Mouse (Mus musculus) hindbrain, embryonic 16.5 days (tissue): Measurements from ENCODE around the gene Urb1. TPM values are rescaled to one million over a fixed set of nuclear protein-coding genes. Genes with fewer than 3 reads are reported as not detected.

Source experiments
- ATAC-seq: fragments of 200-750 bp; cut with Nextera tagmentation; 2 replicates; pipeline ENCODE4 v1.8.0; 2017; ENCODE audit warnings: moderate TSS enrichment, moderate library complexity
- H3K27ac ChIP-seq: fragments of 300-500 bp; sonication (generic); 2 replicates; pipeline ENCODE4 v1.5.1; 2014; ENCODE audit warnings: low read depth, mild to moderate bottlenecking, control low read depth, low read length, moderate library complexity
- H3K27me3 ChIP-seq: fragments of 300-500 bp; sonication (generic); replicated peaks from 2 replicates; pipeline ENCODE4 v1.6.1; 2014; ENCODE audit warnings: low read length; ENCODE audit not compliant: control insufficient read depth, insufficient read depth
- H3K36me3 ChIP-seq: fragments of 300-500 bp; sonication (generic); 2 replicates; pipeline ENCODE4 v1.6.1; 2014; ENCODE audit warnings: mild to moderate bottlenecking, low read length, moderate library complexity, mixed read lengths; ENCODE audit not compliant: control insufficient read depth, insufficient read depth
- H3K4me1 ChIP-seq: fragments of 300-500 bp; sonication (generic); 2 replicates; pipeline ENCODE4 v1.6.1; 2014; ENCODE audit warnings: low read depth, low read length; ENCODE audit not compliant: control insufficient read depth, insufficient read depth
- H3K4me2 ChIP-seq: fragments of 300-500 bp; sonication (generic); 2 replicates; pipeline ENCODE4 v1.6.1; 2014; ENCODE audit warnings: mild to moderate bottlenecking, low read length, control low read depth, moderate library complexity
- H3K4me3 ChIP-seq: fragments of 300-500 bp; sonication (generic); 2 replicates; pipeline ENCODE4 v1.5.1; 2014; ENCODE audit warnings: mild to moderate bottlenecking, low read length, control low read depth, moderate library complexity
- H3K9ac ChIP-seq: fragments of 300-500 bp; sonication (generic); 2 replicates; pipeline ENCODE4 v1.6.1; 2014; ENCODE audit warnings: low read depth, mild to moderate bottlenecking, control low read depth, low read length, moderate library complexity
- H3K9me3 ChIP-seq: fragments of 300-500 bp; sonication (generic); 2 replicates; pipeline ENCODE4 v1.6.1; 2014; ENCODE audit warnings: mild to moderate bottlenecking, low read length, moderate library complexity; ENCODE audit not compliant: control insufficient read depth
- WGBS: fragments of 180-500 bp; shearing (Covaris S2); extraction: QIAGEN DNeasy Blood & Tissue Kit; methylation state at CpG from one replicate; pipeline ENCODE4 v1.1.7; 2014; 5-methylcytosine and 5-hydroxymethylcytosine counted together
- polyA plus RNA-seq: library from polyadenylated mRNA; unstranded; fragments of >200 nt; fragmentation: Nextera tagmentation; extraction: Ambion mirVana; gene quantifications from 2 replicates; pipeline ENCODE4 v1.2.1, GENCODE M21; 2015

Urb1 gene
- polyA plus RNA-seq, 1 experiment from 2014 or later: 8.2 TPM

DNA sequence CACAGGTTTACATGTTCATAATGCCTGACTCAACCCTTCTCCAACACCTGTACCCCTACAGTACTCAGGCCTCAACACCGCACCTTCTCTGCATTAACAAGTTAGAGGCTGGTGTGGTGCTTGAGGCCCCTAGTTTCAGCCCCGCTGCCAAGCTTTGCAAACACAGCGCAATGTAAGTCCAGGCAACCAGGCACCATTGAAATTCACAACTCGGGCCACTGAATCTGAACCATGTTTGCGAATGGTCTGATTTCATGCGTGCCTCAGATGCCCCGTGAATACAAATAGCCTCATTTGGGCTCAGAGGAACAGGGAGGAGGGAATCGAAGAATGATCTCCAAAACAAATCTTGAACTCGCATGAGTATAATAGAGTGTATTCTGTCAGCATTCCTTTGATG lies 32.0 kb upstream of the Urb1 start:
- WGBS: 22% methylated on average over 9 of the region's 9 CpGs

DNA sequence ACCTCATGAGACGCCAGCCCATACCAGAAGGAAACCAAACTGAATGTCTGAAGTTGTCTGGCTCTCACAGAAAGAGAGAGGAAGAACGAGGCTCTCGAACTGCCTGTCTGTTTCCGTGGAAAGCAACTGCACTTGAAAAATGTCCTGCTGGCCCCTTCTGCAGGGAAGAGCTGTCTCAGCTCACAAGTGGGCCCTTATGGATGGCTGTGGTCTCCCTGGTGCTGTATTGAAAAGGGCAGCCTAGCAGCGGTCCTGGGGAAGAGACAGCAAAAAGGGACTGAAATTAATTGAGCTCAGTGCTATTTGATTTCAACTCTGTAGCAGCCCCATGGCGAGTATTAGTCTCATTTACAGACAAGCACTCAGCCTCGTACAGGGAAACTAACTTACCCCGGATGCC lies 27.2 kb upstream of the Urb1 start:
- Histone ChIP-seq H3K9me3 (no peaks in the 10 kb centered on the region), H3K27ac (no peak overlapping the region), H3K4me3 (no peak overlapping the region), H3K27me3 (no peaks in the 10 kb centered on the region), H3K4me1 (peaks cover 6% of the 10 kb centered on the region), H3K36me3 (no peaks in the 10 kb centered on the region), H3K4me2 (no peak overlapping the region), H3K9ac (no peak overlapping the region)
- 45% methylated on average over 8 of the region's 8 CpGs for WGBS
- 0 out of 2 replicates have a peak, but pooled peaks have one; percentile 62 for ATAC-seq

More for the DNA sequence above, 32.0 kb upstream of the Urb1 start:
- no peak overlapping the region for H3K4me2 ChIP-seq
- H3K9me3 ChIP-seq: no peaks in the 10 kb centered on the region
- H3K9ac ChIP-seq: no peak overlapping the region
- no peaks in the 10 kb centered on the region for H3K27me3 ChIP-seq
- H3K27ac ChIP-seq: no peak overlapping the region
- H3K4me3 ChIP-seq: no peak overlapping the region
- H3K36me3 ChIP-seq: no peaks in the 10 kb centered on the region
- no peak; the same call in 1 of the 2 replicates for ATAC-seq
- peaks cover 5% of the 10 kb centered on the region; the same call in 1 of the 2 replicates for H3K4me1 ChIP-seq

DNA sequence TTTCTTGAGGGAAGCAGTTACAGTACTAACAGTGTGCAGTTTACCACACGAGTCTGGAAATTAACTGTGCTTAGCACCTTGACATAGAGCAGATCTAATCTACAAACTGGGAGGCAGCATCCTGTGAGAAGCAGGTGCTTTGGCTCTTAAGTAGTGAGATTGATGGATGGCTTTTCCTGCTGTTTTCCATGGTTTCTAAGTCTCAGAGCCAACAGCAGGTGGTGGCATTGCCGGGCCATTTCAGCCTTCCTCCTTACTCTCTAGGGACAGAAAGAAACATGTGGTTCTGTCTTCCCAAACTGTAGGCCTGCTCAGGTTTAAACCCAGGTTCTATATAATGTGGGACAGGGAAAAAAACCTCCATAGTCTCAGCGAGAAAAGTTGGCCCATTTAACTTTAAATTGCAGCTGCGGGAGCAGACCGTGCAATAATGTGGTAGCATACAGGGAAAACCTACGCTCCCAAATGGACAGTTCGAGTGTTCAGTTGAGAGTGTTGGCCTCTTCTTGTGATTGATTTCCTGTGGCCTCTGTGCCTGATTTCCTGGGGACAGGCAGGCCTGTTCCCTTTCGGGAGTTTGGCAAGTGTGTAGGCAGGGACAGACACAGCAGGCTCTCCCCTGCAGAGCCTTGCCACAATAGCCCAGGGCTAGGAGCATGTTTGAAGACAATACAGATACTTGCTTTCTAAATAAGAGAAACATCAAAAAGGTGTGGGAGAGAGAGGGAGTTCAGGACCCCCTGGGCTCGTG lies 23.0 kb upstream of the Urb1 start:
- no peak for ATAC-seq
- no peaks in the 10 kb centered on the region for H3K36me3 ChIP-seq
- H3K9me3 ChIP-seq: no peaks in the 10 kb centered on the region
- no peak overlapping the region for H3K4me2 ChIP-seq
- 15% methylated on average over 9 of the region's 9 CpGs for WGBS
- H3K27me3 ChIP-seq: no peaks in the 10 kb centered on the region; the same call in 1 of the 2 replicates
- H3K4me1 ChIP-seq: peaks cover 16% of the 10 kb centered on the region
- no peak overlapping the region for H3K4me3 ChIP-seq
- no peak overlapping the region for H3K9ac ChIP-seq
- no peak overlapping the region for H3K27ac ChIP-seq

DNA sequence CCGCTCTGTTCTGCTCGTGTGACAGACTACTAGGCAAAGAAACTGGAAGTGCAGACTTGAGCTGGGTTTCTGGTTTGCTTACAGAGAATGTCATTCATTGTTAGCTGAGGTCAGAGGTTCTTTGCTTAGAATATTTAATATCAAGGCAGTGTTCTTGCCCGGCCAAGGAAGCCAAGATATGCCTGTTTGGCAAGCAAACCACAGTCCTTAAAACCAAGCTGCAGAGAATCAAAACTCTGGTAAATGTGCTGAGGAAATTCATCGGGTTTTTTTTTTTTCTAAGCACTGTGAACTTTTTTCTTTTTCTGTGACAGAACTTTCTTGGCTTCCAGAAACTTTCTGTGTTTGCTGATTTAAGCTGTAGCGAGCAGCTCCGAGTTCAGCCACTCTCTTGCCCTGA lies 22.3 kb upstream of the Urb1 start:
- Histone ChIP-seq H3K27ac (no peak overlapping the region), H3K9me3 (no peaks in the 10 kb centered on the region), H3K9ac (no peak overlapping the region), H3K36me3 (no peaks in the 10 kb centered on the region), H3K4me3 (no peak overlapping the region), H3K27me3 (no peaks in the 10 kb centered on the region; the same call in 1 of the 2 replicates), H3K4me2 (no peak overlapping the region; the same call in 1 of the 2 replicates), H3K4me1 (peaks cover 16% of the 10 kb centered on the region)
- ATAC-seq: no peak
- 39% methylated on average over 6 of the region's 6 CpGs for WGBS

DNA sequence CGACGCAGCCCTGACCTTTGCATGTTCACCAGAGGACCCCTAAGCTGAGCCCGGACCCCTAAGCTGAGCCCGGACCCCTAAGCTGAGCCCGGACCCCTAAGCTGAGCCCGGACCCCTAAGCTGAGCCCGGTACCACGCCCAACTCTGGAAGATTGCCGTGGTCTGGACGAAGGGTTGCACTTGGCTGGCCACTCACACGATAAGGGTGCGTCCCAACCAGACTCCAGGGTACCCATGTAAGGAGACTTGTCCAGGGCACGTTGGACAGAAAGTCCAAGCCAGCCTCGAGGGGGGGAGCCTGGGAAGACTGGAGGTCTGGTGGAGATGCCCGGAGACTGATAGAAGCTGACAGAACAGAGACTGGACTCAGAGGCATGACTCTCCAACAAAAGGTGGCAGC lies 21.5 kb upstream of the Urb1 start:
- H3K36me3 ChIP-seq: no peaks in the 10 kb centered on the region
- 18% methylated on average over 14 of the region's 15 CpGs for WGBS
- no peak overlapping the region for H3K27ac ChIP-seq
- H3K4me2 ChIP-seq: peak overlapping the region; percentile 99
- peaks cover 16% of the 10 kb centered on the region for H3K4me1 ChIP-seq
- H3K4me3 ChIP-seq: peak overlapping the region; percentile 59
- no peaks in the 10 kb centered on the region; the same call in 1 of the 2 replicates for H3K27me3 ChIP-seq
- no peaks in the 10 kb centered on the region for H3K9me3 ChIP-seq
- H3K9ac ChIP-seq: no peak overlapping the region
- no peak for ATAC-seq

DNA sequence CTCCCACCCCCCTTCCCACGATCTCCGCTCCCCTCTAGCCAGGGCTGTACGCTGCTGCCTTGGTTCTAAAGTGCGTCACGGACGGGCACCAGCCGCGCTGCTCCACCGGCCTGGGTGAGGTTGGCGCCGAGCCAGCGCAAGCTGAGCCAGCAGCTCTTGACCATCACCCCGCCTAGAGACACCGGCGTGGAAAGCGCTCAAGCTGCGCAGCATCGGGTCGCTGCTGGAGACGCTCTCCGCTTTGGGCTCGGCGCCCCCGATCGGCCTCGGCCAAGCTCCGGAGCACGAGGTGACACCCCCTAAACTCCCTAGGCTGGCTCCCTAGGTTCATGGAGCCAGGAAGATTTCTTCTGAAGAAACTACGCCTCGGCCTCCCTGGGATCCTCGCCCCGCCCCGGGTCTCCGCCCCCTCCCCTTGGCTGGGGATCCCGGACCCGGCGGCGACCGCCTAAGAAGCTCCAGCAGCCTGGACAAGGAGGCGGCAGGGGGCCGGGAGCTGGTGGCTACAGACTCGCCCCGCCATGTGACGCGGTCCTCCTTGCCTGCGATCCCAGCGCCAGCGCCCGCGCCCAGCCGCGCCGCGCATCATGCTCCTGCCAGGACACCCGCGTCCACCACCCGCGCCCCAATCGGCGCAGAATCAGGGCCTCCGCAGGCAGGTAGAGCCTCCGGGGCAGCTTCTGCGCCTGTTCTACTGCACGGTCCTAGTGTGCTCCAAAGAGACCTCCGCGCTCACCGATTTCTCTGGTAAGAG lies 20.6 kb upstream of the Urb1 start:
- peak; percentile 82 for ATAC-seq
- H3K9ac ChIP-seq: peak overlapping the region; percentile 67
- H3K4me3 ChIP-seq: peak overlapping the region; percentile 59
- peak overlapping the region; percentile 99 for H3K4me2 ChIP-seq
- peak overlapping the region; percentile 34 for H3K27ac ChIP-seq
- no peaks in the 10 kb centered on the region for H3K9me3 ChIP-seq
- H3K36me3 ChIP-seq: no peaks in the 10 kb centered on the region
- H3K4me1 ChIP-seq: peaks cover 16% of the 10 kb centered on the region
- WGBS: under 1% methylated on average over 64 of the region's 67 CpGs
- H3K27me3 ChIP-seq: no peaks in the 10 kb centered on the region; the same call in 1 of the 2 replicates

DNA sequence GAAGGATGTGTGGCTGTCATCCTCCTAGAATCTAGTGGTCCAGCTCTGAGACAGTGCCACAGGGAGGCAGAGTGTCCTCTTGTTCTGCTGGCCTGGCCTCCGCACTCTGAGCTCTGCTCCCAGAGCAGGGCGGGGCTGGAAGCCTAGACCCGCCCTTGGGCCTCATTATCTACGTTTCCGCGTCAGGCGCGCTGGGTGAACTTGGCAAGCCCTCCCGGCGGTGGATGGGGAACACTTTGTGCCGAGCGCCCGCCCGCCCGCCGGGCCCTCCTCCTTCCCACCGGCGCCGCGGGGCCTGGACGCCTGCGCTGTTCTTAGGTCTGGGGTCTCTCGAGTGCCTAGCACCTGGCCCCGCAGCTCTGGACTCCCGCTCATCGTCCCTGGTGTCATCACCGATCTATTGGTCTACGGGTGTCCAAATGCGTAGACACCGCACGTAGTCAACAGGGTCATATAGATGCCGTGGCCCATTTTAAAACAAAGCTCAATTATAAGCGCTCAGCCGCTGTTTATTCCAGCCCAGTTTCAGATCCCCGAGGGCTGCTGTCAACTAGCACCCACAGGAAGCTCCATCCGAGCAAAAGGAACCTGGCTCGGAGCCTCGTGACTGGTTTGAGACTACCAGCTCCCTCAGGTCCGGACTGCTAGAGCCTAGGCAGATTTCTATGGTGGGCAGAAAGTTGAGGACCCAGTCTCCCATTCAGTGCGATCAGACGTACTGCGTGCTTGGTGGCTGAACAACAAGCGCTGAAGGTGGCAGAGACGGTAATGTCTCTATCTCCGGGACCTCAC lies 19.9 kb upstream of the Urb1 start:
- no peaks in the 10 kb centered on the region for H3K9me3 ChIP-seq
- ATAC-seq: peak; percentile 76
- under 1% methylated on average over 45 of the region's 45 CpGs for WGBS
- H3K4me3 ChIP-seq: peak overlapping the region; percentile 59
- no peaks in the 10 kb centered on the region for H3K36me3 ChIP-seq
- H3K4me2 ChIP-seq: peak overlapping the region; percentile 99
- H3K27me3 ChIP-seq: no peaks in the 10 kb centered on the region; the same call in 1 of the 2 replicates
- peak overlapping the region; percentile 34; the same call in 1 of the 2 replicates for H3K27ac ChIP-seq
- H3K4me1 ChIP-seq: peaks cover 16% of the 10 kb centered on the region
- peak overlapping the region; percentile 67 for H3K9ac ChIP-seq

DNA sequence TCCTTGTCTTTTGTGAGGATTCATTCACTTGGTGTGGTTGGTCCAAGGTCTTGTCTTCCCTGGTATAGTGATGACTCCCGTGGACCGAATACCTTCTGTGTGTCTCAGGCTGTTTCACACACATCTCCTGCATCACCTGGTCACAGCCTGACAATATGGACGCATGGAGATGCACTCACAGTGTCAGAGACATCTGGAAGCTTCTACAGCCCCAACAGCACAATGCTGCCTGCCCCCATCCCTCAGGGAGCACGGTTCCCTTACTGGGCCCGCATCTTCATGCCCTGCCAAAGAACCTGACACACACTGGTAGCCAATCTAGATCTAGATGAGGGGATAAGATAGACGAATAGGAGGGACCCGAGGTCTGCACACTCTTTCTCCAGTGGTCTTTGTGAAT lies 18.9 kb upstream of the Urb1 start:
- Histone ChIP-seq H3K9ac (no peak overlapping the region), H3K36me3 (no peaks in the 10 kb centered on the region), H3K4me1 (peaks cover 16% of the 10 kb centered on the region), H3K27me3 (no peaks in the 10 kb centered on the region; the same call in 1 of the 2 replicates), H3K4me3 (no peak overlapping the region), H3K9me3 (no peaks in the 10 kb centered on the region), H3K27ac (no peak overlapping the region), H3K4me2 (no peak overlapping the region)
- WGBS: 83% methylated on average over 7 of the region's 7 CpGs
- ATAC-seq: no peak
